In the genomic region with DNA sequence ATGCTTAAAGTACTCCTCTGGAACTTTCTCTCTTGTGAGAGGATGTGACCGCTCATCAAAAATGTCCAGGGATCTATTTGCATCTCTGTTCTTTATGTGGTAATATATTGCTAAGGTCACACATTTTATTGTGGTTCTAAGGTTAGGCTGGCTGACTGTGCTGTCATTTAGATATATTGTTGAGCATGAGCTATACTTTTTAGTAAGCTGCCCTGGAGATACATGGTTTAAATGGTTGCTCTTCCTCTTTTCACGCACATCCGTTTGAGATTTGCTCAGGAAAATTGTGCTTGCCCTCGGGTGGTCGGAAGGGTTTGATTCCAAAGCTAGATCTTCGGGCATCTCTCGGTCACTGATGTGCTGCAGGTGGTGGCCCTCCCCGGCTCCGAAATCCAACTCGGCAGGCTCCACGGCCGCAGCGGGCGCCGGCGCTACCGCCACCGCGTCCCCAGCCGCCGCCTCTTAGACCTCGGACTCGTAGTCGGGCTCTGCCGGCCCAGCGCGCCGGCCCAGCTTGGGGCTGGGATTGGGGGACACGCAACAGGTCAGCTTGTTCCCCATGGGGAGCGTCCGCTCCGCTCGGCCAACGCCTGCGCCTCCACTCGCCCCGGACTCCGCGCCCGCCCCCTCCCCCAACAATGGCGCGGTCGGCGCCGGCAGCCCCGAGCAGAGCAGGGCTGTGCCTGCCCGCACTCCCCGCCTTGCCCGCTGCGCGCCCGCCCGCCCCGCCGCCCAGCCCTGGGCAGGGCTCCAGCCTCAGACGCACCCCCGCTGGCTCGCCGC, we compare ENCODE assay signal across 8 mouse cellular contexts. TPM values are rescaled to one million over a fixed set of nuclear protein-coding genes. Genes with fewer than 3 reads are reported as not detected.
DNase-seq lines count a peak whose midpoint lies in the region; ATAC-seq and TF ChIP-seq lines count a peak whose summit lies in the region.
"Had no signal": no experiment of that assay in that cellular context is flagged by ENCODE, and none has a peak within 500 bp of the region (broad histone marks: within the 10 kb centered on the region; RNA-seq: fewer than 3 reads in every experiment).

No protein-coding gene starts in this region.

- ATAC-seq in heart, embryonic 11.5 days (replicated peaks; ENCODE audit: insufficient number of reproducible peaks, low FRiP score, low TSS enrichment) = peak; percentile 77
- peak; percentile 89 for ATAC-seq in limb, embryonic 12.5 days (ENCODE audit: insufficient number of reproducible peaks, insufficient read depth, low FRiP score, low TSS enrichment, low read depth)
- ATAC-seq in midbrain, postnatal 0 days (ENCODE audit: low FRiP score) = peak; percentile 88

- H3K4me2 ChIP-seq in heart, embryonic 11.5 days = peak overlapping the region; percentile 67
- H3K4me2 ChIP-seq in limb, embryonic 12.5 days = peak overlapping the region; percentile 62
- H3K4me2 ChIP-seq in midbrain, postnatal 0 days (ENCODE audit: low read depth, low read length, poor library complexity, severe bottlenecking) = peak overlapping the region; percentile 52

- H3K27ac ChIP-seq in heart, embryonic 11.5 days (ENCODE audit: low read depth, low read length) = no peak overlapping the region
- H3K27ac ChIP-seq in limb, embryonic 12.5 days = no peak overlapping the region
- H3K27ac ChIP-seq in midbrain, postnatal 0 days (ENCODE audit: low read depth, low read length) = no peak overlapping the region

- no peak for TF ChIP-seq CTCF in midbrain, postnatal 0 days (IDR thresholded peaks at IDR 0.05)

- H3K4me3 ChIP-seq in heart, embryonic 11.5 days (ENCODE audit: low read depth, low read length) = peak overlapping the region; percentile 61
- peak overlapping the region; percentile 47 for H3K4me3 ChIP-seq in limb, embryonic 12.5 days (replicated peaks)
- peak overlapping the region; percentile 55 for H3K4me3 ChIP-seq in midbrain, postnatal 0 days (ENCODE audit: low read depth, low read length)
- H3K4me3 ChIP-seq: myocyte had no signal

- H3K9ac ChIP-seq in heart, embryonic 11.5 days (ENCODE audit: low read depth, low read length) = peak overlapping the region; percentile 61
- peak overlapping the region; percentile 53 for H3K9ac ChIP-seq in limb, embryonic 12.5 days (replicated peaks)
- peak overlapping the region; percentile 56; the same call in 1 of the 2 replicates for H3K9ac ChIP-seq in midbrain, postnatal 0 days (replicated peaks; ENCODE audit: low read length, poor library complexity, severe bottlenecking)

- no peaks in the 10 kb centered on the region for H3K4me1 ChIP-seq in heart, embryonic 11.5 days (ENCODE audit: control insufficient read depth, insufficient read depth, low read length)
- no peaks in the 10 kb centered on the region for H3K4me1 ChIP-seq in limb, embryonic 12.5 days (replicated peaks)
- H3K4me1 ChIP-seq in midbrain, postnatal 0 days (ENCODE audit: insufficient read depth, low read length) = no peaks in the 10 kb centered on the region

- WGBS in heart, embryonic 11.5 days (ENCODE audit: insufficient replicate concordance) = 3% methylated on average over 53 of the region's 59 CpGs
- 3% methylated on average over 56 of the region's 59 CpGs for WGBS in limb, embryonic 12.5 days
- WGBS in midbrain, postnatal 0 days = 3% methylated on average over 46 of the region's 59 CpGs

- peak; percentile 81 for DNase-seq in Muller cell, postnatal 12 days (ENCODE audit: inconsistent ontology term)
- DNase-seq in adrenal gland, adult 8-10 months = peak; percentile 13
- no peak for DNase-seq in midbrain, postnatal 0 days (ENCODE audit: low spot score)
- no peak for DNase-seq in right cerebral cortex, postnatal 25 days
- DNase-seq in layer of hippocampus, adult 8-10 months (ENCODE audit: low spot score in 2 of 2) = no peak

- H3K27me3 ChIP-seq in heart, embryonic 11.5 days (ENCODE audit: control insufficient read depth, insufficient read depth, low read length) = no peaks in the 10 kb centered on the region
- peaks cover 7% of the 10 kb centered on the region for H3K27me3 ChIP-seq in limb, embryonic 12.5 days
- no peaks in the 10 kb centered on the region for H3K27me3 ChIP-seq in midbrain, postnatal 0 days (ENCODE audit: insufficient read depth, low read length)

- H3K36me3 ChIP-seq in heart, embryonic 11.5 days (ENCODE audit: control insufficient read depth, insufficient read depth, low read length) = no peaks in the 10 kb centered on the region
- no peaks in the 10 kb centered on the region for H3K36me3 ChIP-seq in limb, embryonic 12.5 days
- no peaks in the 10 kb centered on the region for H3K36me3 ChIP-seq in midbrain, postnatal 0 days (ENCODE audit: insufficient read depth, low read length)

- no peaks in the 10 kb centered on the region for H3K9me3 ChIP-seq in heart, embryonic 11.5 days (replicated peaks; ENCODE audit: control insufficient read depth, low read length)
- 0 out of 2 replicates have a peak, but pooled peaks cover 2% of the 10 kb centered on the region for H3K9me3 ChIP-seq in limb, embryonic 12.5 days
- no peaks in the 10 kb centered on the region for H3K9me3 ChIP-seq in midbrain, postnatal 0 days (ENCODE audit: low read length)

RNA-seq across cellular contexts. Expression of a gene that starts 5.9 kb away (rescaled TPM):
- total RNA-seq in adrenal gland, adult 8-10 months (2022) = 1 to 10 TPM; 6.8 to 8.8 (median 8.3) TPM
- 0.07 TPM in 1 of 2 replicates, not detected in the other for polyA plus RNA-seq in heart, embryonic 11.5 days (2014; fragmentation: Nextera tagmentation; extraction: Ambion mirVana)
- polyA plus RNA-seq in limb, embryonic 12.5 days (2016; fragmentation: Nextera tagmentation; extraction: Ambion mirVana) = 0.08 and 0.13 TPM in 2 replicates
- 1.7 and 1.9 TPM in 2 replicates for total RNA-seq in midbrain, postnatal 0 days (2014; rRNA removed)
- 0.90 and 1.1 TPM in 2 replicates for polyA plus RNA-seq in midbrain, postnatal 0 days (2015; fragmentation: Nextera tagmentation; extraction: Ambion mirVana)
- total RNA-seq in layer of hippocampus, adult 8-10 months (2022) = 1 to 10 TPM in 3 of 4 experiments, under 1 TPM in 1; 0.47 to 3.7 (median 1.8) TPM
- polyA plus RNA-seq: myocyte had no signal

RNA-seq across cellular contexts. Expression of a gene that starts 36.8 kb away (rescaled TPM):
- total RNA-seq in adrenal gland, adult 8-10 months (2022) = 1 to 10 TPM; 5.7 to 9.1 (median 6.5) TPM
- polyA plus RNA-seq in heart, embryonic 11.5 days (2014; fragmentation: Nextera tagmentation; extraction: Ambion mirVana) = 0.45 and 0.80 TPM in 2 replicates
- polyA plus RNA-seq in limb, embryonic 12.5 days (2016; fragmentation: Nextera tagmentation; extraction: Ambion mirVana) = 0.48 and 0.73 TPM in 2 replicates
- 1.5 and 1.7 TPM in 2 replicates for total RNA-seq in midbrain, postnatal 0 days (2014; rRNA removed)
- 0.73 and 0.94 TPM in 2 replicates for polyA plus RNA-seq in midbrain, postnatal 0 days (2015; fragmentation: Nextera tagmentation; extraction: Ambion mirVana)
- 1 to 10 TPM in 2 of 4 experiments, under 1 TPM in 2; 0.51 to 6.2 (median 3.0) TPM for total RNA-seq in layer of hippocampus, adult 8-10 months (2022)

RNA-seq across cellular contexts. Expression of a gene that starts 48.2 kb away (rescaled TPM):
- not detected for total RNA-seq in adrenal gland, adult 8-10 months (2022)
- not detected in 2 replicates for polyA plus RNA-seq in heart, embryonic 11.5 days (2014; fragmentation: Nextera tagmentation; extraction: Ambion mirVana)
- not detected in 2 replicates for polyA plus RNA-seq in limb, embryonic 12.5 days (2016; fragmentation: Nextera tagmentation; extraction: Ambion mirVana)
- total RNA-seq in midbrain, postnatal 0 days (2014; rRNA removed) = not detected in 2 replicates
- not detected in 2 replicates for polyA plus RNA-seq in midbrain, postnatal 0 days (2015; fragmentation: Nextera tagmentation; extraction: Ambion mirVana)
- not detected for total RNA-seq in layer of hippocampus, adult 8-10 months (2022)
- polyA plus RNA-seq: myocyte had no signal

RNA-seq across cellular contexts. Expression of a gene that starts 58.9 kb away (rescaled TPM):
- total RNA-seq in adrenal gland, adult 8-10 months (2022) = not detected
- not detected in 2 replicates for polyA plus RNA-seq in heart, embryonic 11.5 days (2014; fragmentation: Nextera tagmentation; extraction: Ambion mirVana)
- not detected in 2 replicates for polyA plus RNA-seq in limb, embryonic 12.5 days (2016; fragmentation: Nextera tagmentation; extraction: Ambion mirVana)
- total RNA-seq in midbrain, postnatal 0 days (2014; rRNA removed) = not detected in 2 replicates
- polyA plus RNA-seq in midbrain, postnatal 0 days (2015; fragmentation: Nextera tagmentation; extraction: Ambion mirVana) = not detected in 2 replicates
- not detected for total RNA-seq in layer of hippocampus, adult 8-10 months (2022)
- polyA plus RNA-seq: myocyte had no signal

Comparison
In these comparisons a context has a peak if more than half of its experiments do, and no peak if none do; other contexts are left out.
1. DNase-seq: peak in Muller cell, postnatal 12 days (single experiment) and adrenal gland, adult 8-10 months (single experiment); none in midbrain, postnatal 0 days (single experiment), right cerebral cortex, postnatal 25 days (single experiment) and layer of hippocampus, adult 8-10 months (0 of 2).
2. Peak in every context shown above with its lines, with median percentiles within 50 percentile points of each other: ATAC-seq, H3K4me2 ChIP-seq, H3K4me3 ChIP-seq and H3K9ac ChIP-seq.